Mouse (Mus musculus) ovary, adult 18-20 months (tissue): ENCODE results near the gene Timm50.
A peak's percentile ranks its signal among the peaks of the same experiment; 100 is the strongest.

Experiments
- DNase-seq: peaks from one replicate; pipeline ENCODE4 v3.0.0; 2022; ENCODE audit warnings: low spot score, mixed read lengths

Timm50 gene

GRCm38 (mm10) chr7:28268042-28268531, 43.8 kb downstream of the Timm50 start:
- peak; percentile 19 for DNase-seq

- DNase-seq = peak; percentile 75
These were observed 44.5 kb downstream of the Timm50 start, which contains the start of gene Eid2 for GRCm38 (mm10) chr7:28267129-28268041. Gene Eid2 (plus strand): TSS chr7:28267881.

- DNase-seq = no peak
These were observed 46.5 kb downstream of the Timm50 start for GRCm38 (mm10) chr7:28265391-28265790.

- DNase-seq = peak; percentile 30
These were observed 48.1 kb downstream of the Timm50 start for GRCm38 (mm10) chr7:28263786-28264185.

- DNase-seq = no peak
These were observed 49.0 kb downstream of the Timm50 start for GRCm38 (mm10) chr7:28262861-28263260.
